Mouse (Mus musculus) right cerebral cortex, postnatal 4 days (tissue): ENCODE measurements around the gene Rgsl1.

Source experiments
- DNase-seq: peaks from one replicate; pipeline ENCODE4 v3.0.0-alpha.2; 2022

Rgsl1 gene

GRCm38 (mm10) chr1:153739437-153740015, 104.4 kb downstream of the Rgsl1 start:
- DNase-seq = no peak

GRCm38 (mm10) chr1:153737101-153738085, 106.5 kb downstream of the Rgsl1 start:
- no peak for DNase-seq

DNA sequence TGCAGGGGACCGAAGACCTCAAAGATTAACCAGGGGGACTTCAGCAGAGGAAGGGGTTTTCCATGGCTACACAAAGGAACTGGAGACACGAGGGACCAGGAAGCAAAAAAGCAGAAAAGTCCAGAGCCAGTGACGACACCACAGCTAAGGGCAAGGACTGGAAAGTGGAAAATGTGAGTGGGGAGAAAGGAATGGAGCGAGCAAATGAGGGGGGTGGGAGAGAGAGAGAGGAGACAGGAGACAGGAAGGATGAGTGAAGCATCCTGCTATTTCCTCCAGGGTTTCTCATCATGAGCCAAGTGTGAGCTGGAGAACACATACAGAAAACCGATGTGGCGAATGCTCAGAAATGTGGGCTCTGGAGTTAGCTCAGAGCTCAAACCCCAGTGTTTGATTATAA, 107.8 kb downstream of the Rgsl1 start:
- DNase-seq = no peak

DNA sequence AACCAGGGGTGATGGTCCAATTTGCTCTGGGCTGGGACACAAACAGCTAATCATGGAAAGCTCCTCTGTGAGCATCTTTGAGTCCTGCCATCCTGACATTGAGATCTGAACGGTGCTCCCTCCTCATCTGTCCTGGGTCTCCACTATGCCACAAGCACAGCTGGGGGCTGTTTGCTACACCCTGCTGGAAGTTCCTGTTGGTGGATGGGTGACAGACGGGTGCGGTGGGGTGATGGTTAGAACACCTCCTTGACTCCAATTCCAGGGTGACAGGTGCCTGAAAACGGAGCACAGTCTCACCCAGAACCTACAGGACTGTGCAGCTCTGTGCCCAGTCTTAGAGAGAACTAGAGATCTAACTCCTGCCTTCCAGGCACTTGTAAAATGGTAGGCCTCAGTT, 109.1 kb downstream of the Rgsl1 start:
- no peak for DNase-seq

DNA sequence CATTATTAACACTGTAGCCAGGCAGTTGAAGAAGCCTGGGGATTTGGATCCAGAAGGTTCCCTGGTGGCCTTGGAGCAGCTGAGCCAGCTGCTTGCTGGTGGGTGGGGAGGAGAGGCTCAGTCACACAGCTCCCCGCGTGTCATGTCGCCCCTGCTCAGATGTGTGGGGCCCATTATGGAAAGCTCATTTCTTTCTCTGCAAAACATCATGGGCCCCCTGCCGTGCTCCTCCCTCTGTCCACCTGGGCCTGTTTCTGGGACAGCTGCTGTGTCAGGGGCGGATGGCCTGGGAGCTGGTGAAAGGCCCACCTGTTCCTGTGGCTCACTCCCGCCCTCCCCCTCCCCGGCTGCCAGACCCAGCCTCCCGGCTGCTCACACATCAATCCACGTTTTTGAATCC, 110.8 kb downstream of the Rgsl1 start:
- no peak for DNase-seq

GRCm38 (mm10) chr1:153730671-153731070, 113.3 kb downstream of the Rgsl1 start:
- no peak for DNase-seq

- no peak for DNase-seq
Observed at GRCm38 (mm10) chr1:153729806-153730205, 114.1 kb downstream of the Rgsl1 start.
